Mouse (Mus musculus): ENCODE measurements around the gene Angptl2.

- TF ChIP-seq POLR2A (IDR thresholded peaks at IDR 0.05; ENCODE audit: borderline replicate concordance, insufficient read depth, low read length) (no peak), CTCF (IDR thresholded peaks at IDR 0.05; ENCODE audit: borderline replicate concordance, insufficient read depth, low read depth, low read length) (no peak)
Observed at GRCm38 (mm10) chr2:33245350-33245749, 29.5 kb downstream of the Angptl2 start.

Data from cerebellum, adult 2 months (tissue).